Mouse (Mus musculus): ENCODE measurements around the gene Gm4631.
"Not testable (repeated sequence)": the region's sequence is repeated elsewhere in the genome, so short reads cannot be mapped to it uniquely, and the experiment has no call there.

The Gm4631 gene

DNA sequence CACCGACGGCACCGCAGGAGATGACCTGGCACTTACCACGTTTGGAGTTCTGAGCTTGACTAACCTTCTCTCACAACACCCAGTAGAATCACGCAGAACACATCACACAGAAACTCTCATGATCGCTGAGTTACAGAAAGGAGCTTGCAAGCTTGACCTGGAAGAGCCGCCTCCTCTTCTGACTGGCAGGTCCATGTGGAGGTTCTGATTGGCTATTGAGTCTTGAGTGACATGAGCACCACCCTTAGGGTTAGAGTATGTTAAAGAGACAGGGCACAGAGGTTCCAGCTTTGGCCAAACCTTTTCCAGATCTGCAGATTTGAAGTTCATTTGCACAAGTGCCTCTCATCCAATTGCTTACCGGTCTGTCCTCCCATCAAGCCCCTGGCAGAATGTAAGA, at the start of gene Gm4631:
Gene Gm4631 (minus strand): TSS at position 101 of the 400 bp plus-strand sequence.
- not testable (repeated sequence) for DNase-seq (ENCODE audit: low spot score)

DNA sequence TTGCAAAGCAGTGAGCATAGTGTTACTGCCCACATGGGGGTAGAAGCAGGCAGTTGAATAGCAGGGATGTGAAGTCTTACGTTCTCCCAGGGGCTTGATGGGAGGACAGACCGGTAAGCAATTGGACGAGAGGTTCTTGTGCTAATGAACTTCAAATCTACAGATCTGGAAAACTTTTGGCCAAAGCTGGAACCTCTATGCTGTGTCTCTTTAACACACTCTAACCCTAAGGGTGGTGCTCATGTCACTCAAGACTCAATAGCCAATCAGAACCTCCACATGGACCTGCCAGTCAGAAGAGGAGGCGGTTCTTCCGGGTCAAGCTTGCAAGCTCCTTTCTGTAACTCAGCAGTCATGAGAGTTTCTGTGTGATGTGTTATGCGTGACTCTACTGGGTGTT, 34.1 kb upstream of the Gm4631 start, which contains the start of gene Zfp968:
Gene Zfp968 (plus strand): TSS at position 301 of the 400 bp plus-strand sequence.
- not testable (repeated sequence) for DNase-seq (ENCODE audit: low spot score)

DNA sequence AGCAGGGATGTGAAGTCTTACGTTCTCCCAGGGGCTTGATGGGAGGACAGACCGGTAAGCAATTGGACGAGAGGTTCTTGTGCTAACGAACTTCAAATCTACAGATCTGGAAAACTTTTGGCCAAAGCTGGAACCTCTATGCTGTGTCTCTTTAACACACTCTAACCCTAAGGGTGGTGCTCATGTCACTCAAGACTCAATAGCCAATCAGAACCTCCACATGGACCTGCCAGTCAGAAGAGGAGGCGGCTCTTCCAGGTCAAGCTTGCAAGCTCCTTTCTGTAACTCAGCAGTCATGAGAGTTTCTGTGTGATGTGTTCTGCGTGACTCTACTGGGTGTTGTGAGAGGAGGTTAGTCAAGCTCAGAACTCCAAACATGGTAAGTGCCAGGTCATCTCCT, 63.2 kb downstream of the Gm4631 start, which contains the start of gene Gm14440:
Gene Gm14440 (plus strand): TSS at position 301 of the 400 bp plus-strand sequence.
- not testable (repeated sequence) for DNase-seq (ENCODE audit: low spot score)

Measured in testis, postnatal 14 days (tissue).